Mouse (Mus musculus) hindbrain, embryonic 15.5 days (tissue): ENCODE measurements around the gene A530016L24Rik. TPM values are rescaled to one million over a fixed set of nuclear protein-coding genes. Genes with fewer than 3 reads are reported as not detected.

Source experiments
- ATAC-seq: fragments of 200-750 bp; cut with Nextera tagmentation; 2 replicates; pipeline ENCODE4 v1.8.0; 2017; ENCODE audit warnings: low read depth, moderate number of reproducible peaks, moderate TSS enrichment; ENCODE audit not compliant: low FRiP score
- H3K27ac ChIP-seq: fragments of 300-500 bp; sonication (generic); replicated peaks from 2 replicates; pipeline ENCODE4 v1.5.1; 2015; ENCODE audit warnings: mild to moderate bottlenecking, inconsistent platforms
- H3K27me3 ChIP-seq: fragments of 300-500 bp; sonication (generic); 2 replicates; pipeline ENCODE4 v1.6.1; 2015; ENCODE audit warnings: control low read depth, inconsistent platforms
- H3K36me3 ChIP-seq: fragments of 300-500 bp; sonication (generic); 2 replicates; pipeline ENCODE4 v1.6.1; 2015; ENCODE audit warnings: control low read depth, inconsistent platforms
- H3K4me1 ChIP-seq: fragments of 300-500 bp; sonication (generic); replicated peaks from 2 replicates; pipeline ENCODE4 v1.6.1; 2015; ENCODE audit warnings: control low read depth, inconsistent platforms
- H3K4me2 ChIP-seq: fragments of 300-500 bp; sonication (generic); 2 replicates; pipeline ENCODE4 v1.6.1; 2015; ENCODE audit warnings: moderate library complexity, mild to moderate bottlenecking, inconsistent platforms
- H3K4me3 ChIP-seq: fragments of 300-500 bp; sonication (generic); 2 replicates; pipeline ENCODE4 v1.5.1; 2015; ENCODE audit warnings: mild to moderate bottlenecking, inconsistent platforms
- H3K9ac ChIP-seq: fragments of 300-500 bp; sonication (generic); 2 replicates; pipeline ENCODE4 v1.6.1; 2015; ENCODE audit warnings: inconsistent platforms
- H3K9me3 ChIP-seq: fragments of 300-500 bp; sonication (generic); 2 replicates; pipeline ENCODE4 v1.6.1; 2016; ENCODE audit warnings: control low read depth, inconsistent platforms
- WGBS: fragments of 180-500 bp; shearing (Covaris S2); methylation state at CpG from one replicate; pipeline ENCODE4 v1.1.7; 2015; 5-methylcytosine and 5-hydroxymethylcytosine counted together
- polyA plus RNA-seq: library from polyadenylated mRNA; unstranded; fragments of >200 nt; fragmentation: Nextera tagmentation; extraction: Ambion mirVana; gene quantifications from 2 replicates; pipeline ENCODE4 v1.2.1, GENCODE M21; 2015

Gene A530016L24Rik
- polyA plus RNA-seq, result 0.09 and 0.18 TPM in 2 replicates

GRCm38 (mm10) chr12:112489134-112489533 is at the start of gene A530016L24Rik:
Gene A530016L24Rik, plus strand, starts transcription at chr12:112489448.
- WGBS, result 93% methylated on average over 8 of the region's 8 CpGs
- H3K4me3 ChIP-seq, result no peak within 1 kb of the TSS
- ATAC-seq, result no peak
- H3K4me1 ChIP-seq, result peaks cover 10% of the 10 kb centered on the region; the same call in 1 of the 2 replicates
- H3K9me3 ChIP-seq, result no peaks in the 10 kb centered on the region
- no peak within 1 kb of the TSS for H3K4me2 ChIP-seq
- H3K9ac ChIP-seq, result no peak within 1 kb of the TSS
- no peaks in the 10 kb centered on the region for H3K36me3 ChIP-seq
- H3K27ac ChIP-seq, result no peak within 1 kb of the TSS
- H3K27me3 ChIP-seq, result no peaks in the 10 kb centered on the region

- Histone ChIP-seq H3K9me3 (no peaks in the 10 kb centered on the region), H3K27ac (no peak overlapping the region), H3K4me1 (peaks cover 17% of the 10 kb centered on the region), H3K4me3 (no peak overlapping the region), H3K9ac (no peak overlapping the region), H3K4me2 (no peak overlapping the region), H3K27me3 (no peaks in the 10 kb centered on the region), H3K36me3 (no peaks in the 10 kb centered on the region)
- ATAC-seq, result no peak
- WGBS, result 46% methylated on average over 1 of the region's 1 CpGs
Observed at GRCm38 (mm10) chr12:112439993-112440392, 49.3 kb upstream of the A530016L24Rik start.

GRCm38 (mm10) chr12:112449144-112449827 is 40.0 kb upstream of the A530016L24Rik start:
- 48% methylated on average over 18 of the region's 18 CpGs for WGBS
- H3K27me3 ChIP-seq, result no peaks in the 10 kb centered on the region
- peak overlapping the region; percentile 12 for H3K27ac ChIP-seq
- H3K4me1 ChIP-seq, result peaks cover 13% of the 10 kb centered on the region
- ATAC-seq, result no peak
- H3K4me3 ChIP-seq, result no peak overlapping the region
- H3K9ac ChIP-seq, result no peak overlapping the region
- H3K4me2 ChIP-seq, result no peak overlapping the region
- no peaks in the 10 kb centered on the region for H3K36me3 ChIP-seq
- H3K9me3 ChIP-seq, result no peaks in the 10 kb centered on the region

DNA sequence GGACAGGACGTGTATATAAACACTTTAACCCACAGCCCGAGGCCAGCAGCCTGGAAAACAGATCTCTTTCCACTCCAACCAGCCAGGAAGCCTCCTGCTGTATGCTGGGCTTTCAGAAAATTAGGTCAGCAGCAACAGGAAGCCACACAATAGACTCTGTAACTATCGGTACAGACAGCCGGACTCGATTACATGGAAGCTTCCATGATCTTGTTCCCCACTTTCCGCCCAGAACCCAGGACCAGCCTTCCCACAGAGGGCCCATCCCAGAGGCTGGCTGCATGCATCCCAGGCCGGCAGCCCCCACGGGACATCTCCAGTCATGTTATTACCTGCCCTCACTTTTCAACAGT is 39.4 kb upstream of the A530016L24Rik start:
- H3K4me1 ChIP-seq, result peaks cover 13% of the 10 kb centered on the region
- 50% methylated on average over 8 of the region's 8 CpGs for WGBS
- no peak overlapping the region for H3K4me2 ChIP-seq
- H3K4me3 ChIP-seq, result no peak overlapping the region
- H3K9me3 ChIP-seq, result no peaks in the 10 kb centered on the region
- ATAC-seq, result no peak; the same call in 1 of the 2 replicates
- peak overlapping the region; percentile 60 for H3K27ac ChIP-seq
- no peaks in the 10 kb centered on the region for H3K27me3 ChIP-seq
- no peak overlapping the region for H3K9ac ChIP-seq
- H3K36me3 ChIP-seq, result no peaks in the 10 kb centered on the region

- WGBS, result 23% methylated on average over 6 of the region's 6 CpGs
- 0 out of 2 replicates have a peak, but pooled peaks have one; percentile 12 for ATAC-seq
- no peaks in the 10 kb centered on the region for H3K27me3 ChIP-seq
Observed at GRCm38 (mm10) chr12:112450883-112451282, 38.4 kb upstream of the A530016L24Rik start.

DNA sequence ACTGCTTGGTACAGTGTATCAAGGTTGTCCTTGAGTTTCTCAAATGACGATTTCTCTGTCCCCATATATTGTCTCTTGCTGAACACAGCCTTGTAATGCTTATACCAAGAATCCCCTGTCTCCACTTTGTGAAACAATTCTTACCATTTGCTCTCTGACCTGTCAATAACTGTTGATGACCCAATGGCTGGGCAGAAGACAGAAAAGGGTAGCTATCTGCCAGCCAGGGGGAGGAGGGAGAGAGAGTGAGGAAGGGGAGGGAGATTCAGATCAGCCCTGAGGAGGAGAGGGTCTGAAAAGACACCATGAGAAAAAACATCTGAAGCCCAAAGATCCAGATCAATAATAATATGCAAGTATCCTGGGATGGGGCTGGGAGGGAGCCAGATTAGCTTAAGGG is 37.9 kb upstream of the A530016L24Rik start:
- Histone ChIP-seq H3K9me3 (no peaks in the 10 kb centered on the region), H3K27ac (no peak overlapping the region), H3K4me1 (peaks cover 13% of the 10 kb centered on the region), H3K9ac (no peak overlapping the region), H3K4me2 (no peak overlapping the region), H3K27me3 (no peaks in the 10 kb centered on the region), H3K4me3 (no peak overlapping the region), H3K36me3 (no peaks in the 10 kb centered on the region)
- 82% methylated on average over 1 of the region's 1 CpGs for WGBS
- ATAC-seq, result no peak

More at GRCm38 (mm10) chr12:112450883-112451282, 38.4 kb upstream of the A530016L24Rik start:
- H3K27ac ChIP-seq, result no peak overlapping the region
- H3K4me3 ChIP-seq, result no peak overlapping the region
- no peaks in the 10 kb centered on the region for H3K36me3 ChIP-seq
- H3K9me3 ChIP-seq, result no peaks in the 10 kb centered on the region
- H3K9ac ChIP-seq, result no peak overlapping the region
- H3K4me2 ChIP-seq, result no peak overlapping the region
- peaks cover 13% of the 10 kb centered on the region for H3K4me1 ChIP-seq

DNA sequence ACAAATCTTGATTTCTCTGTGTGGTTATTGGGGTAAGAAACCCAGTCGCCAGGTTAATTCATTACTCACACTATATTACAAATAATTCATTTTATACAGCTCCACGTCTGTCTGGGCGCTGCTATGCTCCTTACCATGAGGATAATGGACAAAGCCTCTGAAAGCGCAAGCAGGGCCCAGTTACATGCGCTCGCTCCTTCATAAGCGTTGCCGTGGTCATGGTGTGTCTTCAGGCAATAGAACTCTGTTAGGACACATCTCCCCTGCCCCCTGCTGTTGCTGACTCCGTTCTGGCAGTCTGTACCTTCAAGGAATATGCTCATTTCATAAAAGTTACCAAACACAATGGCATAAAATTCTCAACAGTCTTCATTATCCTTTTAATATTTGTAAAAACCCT is 37.4 kb upstream of the A530016L24Rik start:
- ATAC-seq, result no peak
- H3K4me3 ChIP-seq, result no peak overlapping the region
- H3K9ac ChIP-seq, result no peak overlapping the region
- peaks cover 13% of the 10 kb centered on the region for H3K4me1 ChIP-seq
- H3K27me3 ChIP-seq, result no peaks in the 10 kb centered on the region
- no peak overlapping the region for H3K4me2 ChIP-seq
- 61% methylated on average over 9 of the region's 9 CpGs for WGBS
- H3K36me3 ChIP-seq, result no peaks in the 10 kb centered on the region
- H3K27ac ChIP-seq, result no peak overlapping the region
- H3K9me3 ChIP-seq, result no peaks in the 10 kb centered on the region

DNA sequence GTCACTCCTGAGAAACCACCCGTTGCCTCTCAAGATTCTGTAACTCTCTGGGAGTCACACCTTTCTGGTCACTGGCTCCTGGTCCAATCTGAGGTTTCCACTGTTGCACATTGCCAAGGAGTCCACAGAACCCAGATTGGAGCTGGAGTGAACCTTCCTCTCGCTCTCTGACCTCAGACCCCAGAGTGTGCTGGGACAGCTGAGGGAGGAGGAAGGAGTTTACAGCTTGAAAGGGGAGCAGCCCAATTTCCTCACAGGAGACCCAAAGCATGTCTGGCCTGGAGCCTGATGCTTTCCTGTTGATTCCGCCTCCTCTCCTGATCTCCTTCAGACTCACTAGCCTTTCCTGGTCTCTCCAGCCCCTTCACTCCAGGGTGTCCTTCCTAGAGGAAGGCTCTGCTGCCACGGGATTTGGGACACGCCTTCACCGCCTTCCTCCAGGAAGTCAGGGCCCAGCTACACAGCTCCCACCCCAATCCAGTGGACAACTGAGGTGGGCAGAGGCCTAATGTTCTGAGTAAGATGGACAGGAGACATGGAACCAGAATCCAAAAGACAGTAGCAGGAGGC is 33.0 kb upstream of the A530016L24Rik start:
- H3K4me3 ChIP-seq, result no peak overlapping the region
- 0 out of 2 replicates have a peak, but pooled peaks cover 4% of the 10 kb centered on the region for H3K27me3 ChIP-seq
- H3K27ac ChIP-seq, result no peak overlapping the region
- no peak for ATAC-seq
- H3K36me3 ChIP-seq, result no peaks in the 10 kb centered on the region
- H3K9ac ChIP-seq, result no peak overlapping the region
- peaks cover 11% of the 10 kb centered on the region for H3K4me1 ChIP-seq
- no peaks in the 10 kb centered on the region for H3K9me3 ChIP-seq
- H3K4me2 ChIP-seq, result no peak overlapping the region
- WGBS, result 82% methylated on average over 6 of the region's 6 CpGs

DNA sequence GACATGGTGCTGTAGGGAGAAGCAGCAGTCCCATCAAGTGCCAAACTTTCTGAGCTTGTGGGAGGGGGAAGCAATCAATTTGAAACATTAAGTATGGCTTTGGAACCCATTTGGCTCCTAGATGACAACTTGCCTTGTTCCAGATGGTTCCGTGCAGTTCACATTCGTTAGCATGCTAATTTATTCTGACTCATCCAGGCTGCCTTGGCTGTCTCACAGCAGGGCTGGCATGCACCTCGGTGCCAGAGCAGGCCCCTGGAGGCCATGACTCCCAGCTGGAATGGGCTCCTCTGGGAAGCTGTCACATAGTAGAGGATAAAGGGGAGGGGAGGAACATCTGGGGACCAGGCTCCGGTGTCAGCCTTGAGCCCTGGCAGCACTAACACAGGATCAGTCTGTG is 31.4 kb upstream of the A530016L24Rik start:
- Histone ChIP-seq H3K9me3 (no peaks in the 10 kb centered on the region), H3K27ac (no peak overlapping the region), H3K27me3 (0 out of 2 replicates have a peak, but pooled peaks cover 6% of the 10 kb centered on the region), H3K4me1 (peaks cover 11% of the 10 kb centered on the region), H3K9ac (no peak overlapping the region), H3K4me2 (no peak overlapping the region), H3K36me3 (no peaks in the 10 kb centered on the region), H3K4me3 (no peak overlapping the region)
- ATAC-seq, result peak; percentile 76
- WGBS, result 16% methylated on average over 4 of the region's 4 CpGs

DNA sequence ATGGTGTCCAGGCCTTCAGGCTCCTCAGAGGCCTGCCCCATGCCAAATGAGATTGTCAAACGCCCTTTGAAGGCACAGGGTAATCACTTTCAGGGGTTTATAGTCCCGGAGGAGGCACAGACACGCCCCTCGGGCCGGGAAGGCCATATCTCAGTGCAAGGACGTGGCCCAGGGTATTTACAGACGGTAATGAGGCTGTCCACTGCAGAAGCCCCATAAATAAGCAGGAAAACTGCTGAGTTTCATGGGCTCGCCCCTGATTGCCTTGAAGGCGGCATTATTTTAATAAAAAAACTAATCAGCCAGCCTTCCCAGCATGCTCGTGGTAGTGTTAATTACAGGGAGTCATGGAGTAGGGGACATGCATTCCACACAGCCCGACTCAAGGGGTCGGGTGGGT is 26.8 kb upstream of the A530016L24Rik start:
- ATAC-seq, result no peak
- Histone ChIP-seq H3K4me1 (peaks cover 20% of the 10 kb centered on the region), H3K27me3 (0 out of 2 replicates have a peak, but pooled peaks cover 8% of the 10 kb centered on the region), H3K9me3 (no peaks in the 10 kb centered on the region), H3K4me2 (no peak overlapping the region), H3K9ac (no peak overlapping the region), H3K4me3 (no peak overlapping the region), H3K27ac (no peak overlapping the region), H3K36me3 (no peaks in the 10 kb centered on the region)
- 51% methylated on average over 12 of the region's 12 CpGs for WGBS

DNA sequence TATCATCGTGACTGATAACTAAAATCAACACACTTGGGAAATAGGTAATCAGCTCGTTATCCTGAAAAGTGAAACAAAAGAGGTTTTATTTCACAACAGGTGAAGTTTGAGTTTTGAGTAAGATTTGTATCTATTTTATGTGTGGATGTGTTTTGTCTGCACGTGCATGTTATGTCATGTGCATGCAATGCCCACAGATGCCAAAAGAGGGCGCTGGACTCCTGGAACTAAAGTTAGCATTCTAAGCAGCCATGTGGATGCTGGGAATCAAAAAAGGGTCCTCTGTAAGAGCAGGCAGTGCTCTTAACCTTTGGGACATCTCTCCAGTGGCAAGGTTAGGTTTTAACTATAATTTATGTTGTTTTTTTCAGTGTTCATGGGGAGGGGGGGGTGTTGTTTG is 26.0 kb upstream of the A530016L24Rik start:
- 77% methylated on average over 4 of the region's 4 CpGs for WGBS
- H3K9ac ChIP-seq, result no peak overlapping the region
- ATAC-seq, result no peak

DNA sequence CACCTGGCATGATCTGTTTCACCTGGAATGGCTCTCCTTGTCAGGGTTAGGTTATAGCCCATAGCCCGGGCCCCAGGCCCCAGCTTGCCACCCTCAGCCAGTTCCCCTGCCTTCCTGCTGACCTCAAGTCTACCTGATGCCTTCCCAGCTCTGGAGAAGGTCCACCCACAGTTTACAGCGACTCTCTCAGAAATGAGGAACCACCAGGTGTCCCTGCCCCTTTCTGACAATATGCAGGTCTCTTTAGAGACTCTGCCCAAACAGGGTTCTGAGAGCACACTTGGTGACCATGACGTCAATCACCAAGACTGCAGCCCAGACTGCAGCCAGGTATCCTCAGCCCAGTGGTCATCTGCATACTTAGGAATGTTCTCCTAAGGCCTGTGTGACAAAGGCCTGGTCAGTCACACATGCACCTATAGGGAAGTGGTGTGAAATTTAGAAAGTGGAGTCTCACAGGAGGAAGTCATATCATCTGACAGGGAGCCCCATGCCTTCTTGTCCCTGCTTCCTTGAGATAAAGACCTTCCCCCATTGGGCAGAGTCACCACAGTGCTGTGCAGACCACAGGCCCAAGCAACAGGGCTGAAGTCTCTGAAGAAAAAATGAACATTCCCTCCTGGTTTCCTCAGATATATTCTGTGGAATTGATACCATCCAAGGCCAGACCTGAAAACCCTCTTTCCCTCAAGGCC is 25.4 kb upstream of the A530016L24Rik start:
- Histone ChIP-seq H3K4me2 (no peak overlapping the region), H3K4me3 (no peak overlapping the region), H3K27me3 (0 out of 2 replicates have a peak, but pooled peaks cover 11% of the 10 kb centered on the region), H3K9me3 (no peaks in the 10 kb centered on the region), H3K4me1 (peaks cover 10% of the 10 kb centered on the region; the same call in 1 of the 2 replicates), H3K27ac (no peak overlapping the region), H3K9ac (no peak overlapping the region), H3K36me3 (no peaks in the 10 kb centered on the region)
- 82% methylated on average over 3 of the region's 3 CpGs for WGBS
- no peak for ATAC-seq

More for the DNA sequence above, 26.0 kb upstream of the A530016L24Rik start:
- no peak overlapping the region for H3K4me3 ChIP-seq
- no peaks in the 10 kb centered on the region for H3K36me3 ChIP-seq
- peaks cover 12% of the 10 kb centered on the region for H3K4me1 ChIP-seq
- H3K4me2 ChIP-seq, result no peak overlapping the region
- H3K27ac ChIP-seq, result no peak overlapping the region
- H3K27me3 ChIP-seq, result 0 out of 2 replicates have a peak, but pooled peaks cover 8% of the 10 kb centered on the region
- H3K9me3 ChIP-seq, result no peaks in the 10 kb centered on the region
